Mouse (Mus musculus) hindbrain, embryonic 11.5 days (tissue): ENCODE results near the gene Abl2. TPM values are rescaled to one million over a fixed set of nuclear protein-coding genes. Genes with fewer than 3 reads are reported as not detected.

ENCODE experiments used
- ATAC-seq: fragments of 200-750 bp; cut with Nextera tagmentation; 2 replicates; pipeline ENCODE4 v1.8.0; 2017; ENCODE audit warnings: mild to moderate bottlenecking, moderate TSS enrichment, moderate library complexity; ENCODE audit not compliant: low FRiP score
- DNase-seq: peaks from one replicate; pipeline ENCODE4 v3.0.0-alpha.2; 2015; ENCODE audit warnings: low spot score
- H3K27ac ChIP-seq: fragments of 300-500 bp; sonication (generic); 2 replicates; pipeline ENCODE4 v1.5.1; 2014; ENCODE audit warnings: mild to moderate bottlenecking, low read depth, low read length
- H3K27me3 ChIP-seq: fragments of 300-500 bp; sonication (generic); 2 replicates; pipeline ENCODE4 v1.6.1; 2014; ENCODE audit warnings: mild to moderate bottlenecking, low read length, moderate library complexity, mixed read lengths; ENCODE audit not compliant: control insufficient read depth, insufficient read depth
- H3K36me3 ChIP-seq: fragments of 300-500 bp; sonication (generic); 2 replicates; pipeline ENCODE4 v1.6.1; 2014; ENCODE audit warnings: mild to moderate bottlenecking, low read length, moderate library complexity, mixed read lengths; ENCODE audit not compliant: control insufficient read depth, insufficient read depth
- H3K4me1 ChIP-seq: fragments of 300-500 bp; sonication (generic); replicated peaks from 2 replicates; pipeline ENCODE4 v1.6.1; 2014; ENCODE audit warnings: low read length, mixed read lengths; ENCODE audit not compliant: control insufficient read depth, insufficient read depth
- H3K4me2 ChIP-seq: fragments of 300-500 bp; sonication (generic); replicated peaks from 2 replicates; pipeline ENCODE4 v1.6.1; 2014; ENCODE audit warnings: mild to moderate bottlenecking, low read depth, low read length
- H3K4me3 ChIP-seq: fragments of 300-500 bp; sonication (generic); 2 replicates; pipeline ENCODE4 v1.5.1; 2014; ENCODE audit warnings: low read depth, low read length
- H3K9ac ChIP-seq: fragments of 300-500 bp; sonication (generic); 2 replicates; pipeline ENCODE4 v1.6.1; 2014; ENCODE audit warnings: low read depth, low read length
- H3K9me3 ChIP-seq: fragments of 300-500 bp; sonication (generic); 2 replicates; pipeline ENCODE4 v1.6.1; 2016; ENCODE audit warnings: low read length; ENCODE audit not compliant: control insufficient read depth
- WGBS: fragments of 180-500 bp; shearing (Covaris S2); extraction: QIAGEN DNeasy Blood & Tissue Kit; methylation state at CpG from one replicate; pipeline ENCODE4 v1.1.7; 2014; 5-methylcytosine and 5-hydroxymethylcytosine counted together
- polyA plus RNA-seq: library from polyadenylated mRNA; unstranded; fragments of >200 nt; fragmentation: Nextera tagmentation; extraction: Ambion mirVana; gene quantifications from 2 replicates; pipeline ENCODE4 v1.2.1, GENCODE M21; 2014

Gene Abl2
- polyA plus RNA-seq, 1 experiment from 2014 or later: 8.0 TPM

GRCm38 (mm10) chr1:156616989-156617598 is 58.5 kb downstream of the Abl2 start:
- Histone ChIP-seq H3K9ac (no peak overlapping the region), H3K36me3 (no peaks in the 10 kb centered on the region), H3K4me3 (no peak overlapping the region), H3K9me3 (no peaks in the 10 kb centered on the region), H3K4me2 (no peak overlapping the region), H3K4me1 (peaks cover 11% of the 10 kb centered on the region), H3K27me3 (no peaks in the 10 kb centered on the region), H3K27ac (no peak overlapping the region)
- ATAC-seq (no peak), DNase-seq (no peak)
- WGBS: 41% methylated on average over 12 of the region's 12 CpGs

GRCm38 (mm10) chr1:156617811-156618210 is 59.2 kb downstream of the Abl2 start:
- Histone ChIP-seq H3K27ac (no peak overlapping the region), H3K27me3 (no peaks in the 10 kb centered on the region), H3K36me3 (no peaks in the 10 kb centered on the region), H3K4me3 (no peak overlapping the region), H3K9ac (no peak overlapping the region), H3K4me2 (no peak overlapping the region), H3K4me1 (peaks cover 11% of the 10 kb centered on the region), H3K9me3 (no peaks in the 10 kb centered on the region)
- 50% methylated on average over 4 of the region's 4 CpGs for WGBS
- DNase-seq (no peak), ATAC-seq (no peak)

GRCm38 (mm10) chr1:156620292-156620909 is 61.8 kb downstream of the Abl2 start:
- peaks cover 4% of the 10 kb centered on the region for H3K4me1 ChIP-seq
- ATAC-seq (no peak), DNase-seq (no peak)
- no peak overlapping the region for H3K27ac ChIP-seq
- no peak overlapping the region for H3K9ac ChIP-seq
- no peaks in the 10 kb centered on the region for H3K36me3 ChIP-seq
- no peak overlapping the region for H3K4me2 ChIP-seq
- no peaks in the 10 kb centered on the region for H3K9me3 ChIP-seq
- no peak overlapping the region for H3K4me3 ChIP-seq
- H3K27me3 ChIP-seq: no peaks in the 10 kb centered on the region
- 74% methylated on average over 4 of the region's 4 CpGs for whole genome bisulfite sequencing

- Histone ChIP-seq H3K9me3 (no peaks in the 10 kb centered on the region), H3K9ac (no peak overlapping the region), H3K27me3 (no peaks in the 10 kb centered on the region), H3K27ac (no peak overlapping the region), H3K4me2 (no peak overlapping the region), H3K4me1 (no peaks in the 10 kb centered on the region; the same call in 1 of the 2 replicates), H3K4me3 (no peak overlapping the region), H3K36me3 (no peaks in the 10 kb centered on the region)
- WGBS: 88% methylated on average over 3 of the region's 3 CpGs
- DNase-seq (no peak), ATAC-seq (no peak)
Observed at GRCm38 (mm10) chr1:156620951-156621350, 62.4 kb downstream of the Abl2 start.

- no peaks in the 10 kb centered on the region for H3K9me3 ChIP-seq
- 76% methylated on average over 1 of the region's 1 CpGs for WGBS
- DNase-seq: no peak
- H3K4me2 ChIP-seq: no peak overlapping the region
- H3K4me3 ChIP-seq: no peak overlapping the region
- ATAC-seq: no peak
- H3K27ac ChIP-seq: no peak overlapping the region
- H3K27me3 ChIP-seq: no peaks in the 10 kb centered on the region
- H3K9ac ChIP-seq: no peak overlapping the region
- no peaks in the 10 kb centered on the region for H3K36me3 ChIP-seq
- H3K4me1 ChIP-seq: no peaks in the 10 kb centered on the region
Observed at GRCm38 (mm10) chr1:156624231-156624630, 65.6 kb downstream of the Abl2 start.

GRCm38 (mm10) chr1:156626729-156627128 is 68.1 kb downstream of the Abl2 start:
- peak; percentile 37 for DNase-seq

GRCm38 (mm10) chr1:156629984-156630383 is 71.4 kb downstream of the Abl2 start:
- H3K9me3 ChIP-seq: no peaks in the 10 kb centered on the region
- no peak overlapping the region for H3K27ac ChIP-seq
- ATAC-seq (no peak), DNase-seq (no peak)
- H3K4me2 ChIP-seq: no peak overlapping the region
- H3K36me3 ChIP-seq: peaks cover 12% of the 10 kb centered on the region
- no peak overlapping the region for H3K4me3 ChIP-seq
- WGBS: 94% methylated on average over 8 of the region's 8 CpGs
- H3K9ac ChIP-seq: no peak overlapping the region
- no peaks in the 10 kb centered on the region for H3K27me3 ChIP-seq
- no peaks in the 10 kb centered on the region for H3K4me1 ChIP-seq

More at GRCm38 (mm10) chr1:156626729-156627128, 68.1 kb downstream of the Abl2 start:
- Histone ChIP-seq H3K27me3 (no peaks in the 10 kb centered on the region), H3K36me3 (peaks cover 7% of the 10 kb centered on the region), H3K9ac (no peak overlapping the region), H3K4me1 (no peaks in the 10 kb centered on the region), H3K4me3 (no peak overlapping the region), H3K9me3 (no peaks in the 10 kb centered on the region), H3K4me2 (no peak overlapping the region), H3K27ac (no peak overlapping the region)
- 79% methylated on average over 4 of the region's 4 CpGs for WGBS
- no peak for ATAC-seq

- Histone ChIP-seq H3K4me3 (no peak overlapping the region), H3K27me3 (no peaks in the 10 kb centered on the region), H3K4me1 (no peaks in the 10 kb centered on the region), H3K36me3 (peaks cover 14% of the 10 kb centered on the region), H3K27ac (no peak overlapping the region), H3K9ac (no peak overlapping the region), H3K9me3 (no peaks in the 10 kb centered on the region), H3K4me2 (no peak overlapping the region)
- DNase-seq (peak; percentile 27), ATAC-seq (no peak)
Observed at GRCm38 (mm10) chr1:156630965-156631364, 72.4 kb downstream of the Abl2 start.

- Histone ChIP-seq H3K4me3 (no peak overlapping the region), H3K36me3 (peaks cover 17% of the 10 kb centered on the region), H3K4me1 (no peaks in the 10 kb centered on the region), H3K4me2 (no peak overlapping the region), H3K27ac (no peak overlapping the region), H3K9me3 (no peaks in the 10 kb centered on the region), H3K9ac (no peak overlapping the region), H3K27me3 (no peaks in the 10 kb centered on the region)
- peak; percentile 60 for DNase-seq
- WGBS: 80% methylated on average over 10 of the region's 10 CpGs
- no peak for ATAC-seq
Observed at GRCm38 (mm10) chr1:156633095-156633494, 74.5 kb downstream of the Abl2 start.
